Mouse (Mus musculus) heart, adult 2 months (tissue): ENCODE measurements around the gene Mthfd2. TPM values are rescaled to one million over a fixed set of nuclear protein-coding genes. Genes with fewer than 3 reads are reported as not detected.

ENCODE experiments used
- DNase-seq, 2 experiments: peaks; one replicate each; pipeline ENCODE4 v3.0.0; 2021
- H3K27ac ChIP-seq: fragments of 200-600 bp; 2 replicates; pipeline ENCODE4 v1.8.1; 2022
- H3K27me3 ChIP-seq: fragments of 200-500 bp; 2 replicates; pipeline ENCODE4 v1.6.1; 2012; ENCODE audit warnings: mild to moderate bottlenecking, low read length, inconsistent platforms, mixed read lengths; ENCODE audit not compliant: control insufficient read depth, insufficient read depth
- H3K36me3 ChIP-seq: fragments of 200-500 bp; 2 replicates; pipeline ENCODE4 v1.6.1; 2012; ENCODE audit warnings: low read length, inconsistent platforms; ENCODE audit not compliant: control insufficient read depth, insufficient read depth
- H3K4me1 ChIP-seq: fragments of 200-500 bp; 2 replicates; pipeline ENCODE4 v1.6.1; 2011; ENCODE audit warnings: low read length; ENCODE audit not compliant: control insufficient read depth, insufficient read depth
- H3K4me3 ChIP-seq: fragments of 200-600 bp; 2 replicates; pipeline ENCODE4 v1.8.1; 2022
- H3K79me2 ChIP-seq: fragments of 200-500 bp; replicated peaks from 2 replicates; pipeline ENCODE4 v1.6.1; 2012; ENCODE audit warnings: mild to moderate bottlenecking, inconsistent platforms, low read length, moderate library complexity, mixed read lengths; ENCODE audit not compliant: control insufficient read depth, insufficient read depth
- H3K9ac ChIP-seq: fragments of 200-500 bp; 2 replicates; pipeline ENCODE4 v1.6.1; 2012; ENCODE audit warnings: low read depth, mild to moderate bottlenecking, control low read depth, inconsistent platforms, low read length, mixed read lengths
- CTCF ChIP-seq: fragments of 200-600 bp; IDR thresholded peaks from 2 replicates; pipeline ENCODE4 v1.8.1; 2022; ENCODE audit warnings: antibody characterized with exemption, mild to moderate bottlenecking, moderate library complexity
- EP300 ChIP-seq: fragments of 200-500 bp; IDR thresholded peaks from 2 replicates; pipeline ENCODE4 v1.6.1; 2011; ENCODE audit warnings: low read depth, low read length, control low read depth; ENCODE audit not compliant: insufficient read depth
- POLR2A ChIP-seq: fragments of 200-500 bp; IDR thresholded peaks from 2 replicates; pipeline ENCODE4 v1.6.1; 2011; ENCODE audit warnings: mild to moderate bottlenecking, low read depth, low read length, control low read depth; ENCODE audit not compliant: insufficient read depth
- WGBS: fragments of 180-500 bp; shearing (Covaris S2); methylation state at CpG from one replicate; pipeline ENCODE4 v1.1.7; 2018; 5-methylcytosine and 5-hydroxymethylcytosine counted together
- intact Hi-C: fragments of 180-260 bp; cut with DNase I; formaldehyde crosslinking; loops from one replicate; pipeline ENCODE4 v1.15.1; 2025
- polyA plus RNA-seq: library from polyadenylated mRNA; depleted of rRNA; stranded (reverse); fragments of >200 nt; gene quantifications from 2 replicates; pipeline ENCODE4 v1.2.3, GENCODE M21; 2012; rRNA removed
- total RNA-seq, 2 experiments: library from RNA; stranded (reverse); gene quantifications; 2 replicates each; pipeline ENCODE4 v1.2.3; 2021

The Mthfd2 gene
- total and polyA plus RNA-seq, 3 experiments, result 2.5 to 2.8 (median 2.8) TPM

DNA sequence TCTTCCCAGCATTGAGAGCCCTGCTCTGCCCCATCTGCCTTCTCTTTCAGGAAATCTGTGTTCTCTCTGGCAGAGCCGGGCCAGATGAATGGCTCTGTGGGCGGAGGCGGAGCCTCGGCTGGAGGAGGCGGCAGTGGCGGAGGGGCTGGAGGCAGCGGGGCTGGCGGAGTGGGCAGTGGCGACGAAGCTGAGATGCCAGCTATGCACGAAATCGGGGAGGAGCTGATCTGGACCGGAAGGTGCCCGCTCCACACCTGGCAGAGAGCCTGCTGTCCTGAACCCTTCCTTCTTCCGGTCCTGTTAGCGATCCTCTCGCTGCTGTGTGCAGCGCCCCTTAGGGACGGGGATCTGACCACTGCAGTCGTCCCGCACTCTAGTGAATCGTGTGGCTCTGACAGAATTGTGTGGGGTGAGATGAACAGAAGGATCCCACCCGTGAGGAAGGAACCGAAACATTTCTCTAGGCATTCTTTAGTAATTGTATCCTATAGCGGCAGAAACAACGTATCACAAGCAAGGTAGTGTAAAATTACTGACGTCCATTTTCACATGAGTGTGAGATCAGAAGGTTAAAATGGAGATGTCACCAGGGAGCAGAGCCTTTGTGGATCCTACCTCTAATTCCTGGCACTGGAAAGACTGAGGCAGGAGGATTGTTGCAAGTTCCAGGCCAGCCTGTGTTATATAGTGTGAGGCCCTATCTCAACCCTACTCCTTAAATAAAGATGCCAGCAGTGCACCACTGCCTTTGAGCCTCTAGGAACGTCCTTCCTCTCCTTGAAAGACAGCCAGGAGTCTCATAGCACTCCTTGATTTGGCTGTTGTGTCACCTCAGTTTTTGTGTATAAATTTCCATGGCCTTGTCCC, 57.3 kb downstream of the Mthfd2 start:
- Histone ChIP-seq H3K27ac (peak overlapping the region; percentile 67), H3K4me1 (peaks cover 2% of the 10 kb centered on the region), H3K79me2 (no peaks in the 10 kb centered on the region), H3K36me3 (no peaks in the 10 kb centered on the region), H3K9ac (peak overlapping the region; percentile 58), H3K4me3 (peak overlapping the region; percentile 62), H3K27me3 (no peaks in the 10 kb centered on the region)
- 3% methylated on average over 28 of the region's 28 CpGs for WGBS
- intact Hi-C loops, result loop anchor here (5.0 to 10.0 kb wide), 2 partner anchors 164 to 271 kb away; partner anchors contain the start of genes Ccdc142, Gm42688 and Mrpl53
- 0 out of 2 replicates have a peak, but pooled peaks have one; percentile 43 for TF ChIP-seq EP300
- TF ChIP-seq CTCF, result peak; percentile 79
- no peak; the same call in none of the 2 replicates for TF ChIP-seq POLR2A
- DNase-seq, result peak; percentile 84 to 89

DNA sequence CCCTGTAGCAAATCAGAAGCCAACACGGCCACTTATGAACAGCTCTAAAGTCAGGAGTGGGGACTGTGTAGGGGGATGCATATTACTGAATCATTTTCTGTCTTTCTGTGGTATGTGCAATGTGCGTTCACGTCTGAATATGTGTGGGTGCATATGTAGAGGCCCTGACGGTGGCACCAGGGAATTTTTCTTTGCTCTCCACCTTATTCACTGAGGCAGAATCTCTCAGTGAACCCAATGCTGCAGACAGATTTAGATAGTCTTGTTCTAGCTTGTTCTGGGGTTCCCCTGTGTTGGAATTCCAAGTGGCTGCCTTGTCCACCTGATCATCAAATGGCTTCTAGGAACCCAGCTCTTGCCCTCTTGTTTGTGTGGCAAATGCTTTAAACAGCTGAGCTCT, 58.1 kb downstream of the Mthfd2 start:
- Histone ChIP-seq H3K9ac (no peak overlapping the region), H3K4me1 (peaks cover 2% of the 10 kb centered on the region), H3K79me2 (no peaks in the 10 kb centered on the region), H3K36me3 (no peaks in the 10 kb centered on the region), H3K27ac (no peak overlapping the region; the same call in 1 of the 2 replicates), H3K4me3 (no peak overlapping the region), H3K27me3 (no peaks in the 10 kb centered on the region)
- intact Hi-C loops, result loop anchor here (2.0 to 10.0 kb wide), 3 partner anchors 53 to 270 kb away; partner anchors contain the start of genes Ccdc142, Gm42688 and Mrpl53
- TF ChIP-seq POLR2A, result no peak
- no peak for TF ChIP-seq EP300
- no peak for TF ChIP-seq CTCF
- DNase-seq, result no peak
- WGBS, result 54% methylated on average over 4 of the region's 4 CpGs

DNA sequence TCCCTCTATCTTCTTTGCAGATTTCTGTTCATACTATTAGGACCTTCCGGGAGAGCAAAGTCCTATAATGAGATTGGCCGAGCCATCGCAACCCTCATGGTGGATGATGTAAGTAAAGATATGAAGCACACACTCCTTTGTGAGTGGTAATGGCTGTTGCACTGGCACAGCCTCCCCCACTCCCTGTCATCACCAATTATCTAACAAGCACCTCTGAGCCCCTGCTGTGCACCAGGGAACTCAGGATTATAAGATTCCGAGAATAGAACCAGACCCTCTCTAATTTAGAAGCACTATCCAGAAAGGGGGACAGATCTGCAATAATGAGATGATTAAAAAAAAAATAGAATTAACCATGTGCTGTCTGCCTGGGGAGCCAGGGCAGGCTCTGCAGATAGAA, 60.1 kb downstream of the Mthfd2 start:
- 78% methylated on average over 4 of the region's 4 CpGs for WGBS

DNA sequence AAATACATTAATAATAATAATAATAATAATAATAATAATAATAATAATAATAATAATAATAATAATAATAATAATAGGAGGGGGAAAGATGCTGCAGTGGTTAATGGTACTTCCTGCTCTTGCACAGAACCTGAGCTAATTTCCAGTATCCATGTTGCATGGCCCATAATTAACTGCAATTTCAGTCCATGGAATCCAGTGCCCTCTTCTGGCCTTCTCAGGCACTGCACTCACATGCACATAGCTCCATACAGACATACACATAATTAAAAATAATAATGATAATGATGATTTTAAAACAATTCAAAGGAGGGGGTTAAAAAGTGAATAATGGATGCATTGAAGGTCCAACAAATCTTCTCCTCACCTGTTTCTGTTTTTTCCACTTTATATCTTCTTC, 60.5 kb downstream of the Mthfd2 start:
- intact Hi-C loops, result loop anchor here (5.0 to 10.0 kb wide), 2 partner anchors 160 to 268 kb away; partner anchors contain the start of genes Ccdc142, Gm42688 and Mrpl53
- Histone ChIP-seq H3K79me2 (no peaks in the 10 kb centered on the region), H3K9ac (no peak overlapping the region), H3K27ac (no peak overlapping the region), H3K4me1 (peaks cover 2% of the 10 kb centered on the region), H3K36me3 (no peaks in the 10 kb centered on the region), H3K4me3 (no peak overlapping the region), H3K27me3 (no peaks in the 10 kb centered on the region)
- DNase-seq, result no peak
- no peak for TF ChIP-seq POLR2A
- no peak for TF ChIP-seq EP300
- peak; percentile 42; the same call in 1 of the 2 replicates for TF ChIP-seq CTCF

More for the DNA sequence above, 60.1 kb downstream of the Mthfd2 start:
- Histone ChIP-seq H3K27me3 (no peaks in the 10 kb centered on the region), H3K79me2 (no peaks in the 10 kb centered on the region), H3K9ac (no peak overlapping the region), H3K27ac (no peak overlapping the region), H3K36me3 (no peaks in the 10 kb centered on the region), H3K4me3 (no peak overlapping the region), H3K4me1 (peaks cover 2% of the 10 kb centered on the region)
- DNase-seq, result no peak
- TF ChIP-seq EP300 (no peak), CTCF (no peak), POLR2A (no peak)
- intact Hi-C loops, result loop anchor here (2.0 to 10.0 kb wide), 3 partner anchors 51 to 268 kb away; partner anchors contain the start of genes Ccdc142, Gm42688 and Mrpl53

DNA sequence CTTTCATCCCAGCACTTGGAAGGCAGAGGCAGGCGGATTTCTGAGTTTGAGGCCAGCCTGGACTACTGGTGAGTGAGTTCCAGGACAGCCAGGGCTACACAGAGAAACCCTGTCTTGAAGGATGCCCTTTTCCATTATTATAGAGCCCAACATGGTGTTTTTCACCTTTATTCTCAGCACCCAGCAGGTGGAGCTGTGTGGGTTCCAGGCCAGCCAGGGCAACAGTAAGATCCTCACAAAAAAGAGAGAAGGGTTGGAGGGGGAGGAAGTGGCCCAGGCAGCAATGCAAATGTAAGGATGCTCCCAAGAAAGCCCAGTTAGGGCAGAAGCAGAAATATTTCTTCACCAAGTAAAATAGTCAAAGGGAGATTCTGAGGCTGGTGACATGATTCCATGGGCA, 61.2 kb downstream of the Mthfd2 start:
- Histone ChIP-seq H3K4me1 (peaks cover 2% of the 10 kb centered on the region), H3K79me2 (no peaks in the 10 kb centered on the region), H3K27me3 (no peaks in the 10 kb centered on the region), H3K36me3 (no peaks in the 10 kb centered on the region), H3K4me3 (no peak overlapping the region), H3K9ac (no peak overlapping the region), H3K27ac (no peak overlapping the region)
- no peak for DNase-seq
- intact Hi-C loops, result loop anchor here (10.0 kb wide), 1 partner anchor 160 kb away; the partner anchor contains the start of genes Ccdc142, Gm42688 and Mrpl53
- WGBS, result 74% methylated on average over 1 of the region's 1 CpGs
- TF ChIP-seq CTCF, result no peak
- no peak for TF ChIP-seq EP300
- TF ChIP-seq POLR2A, result no peak

Other genes with a start within 250 kb of the Mthfd2 start
- gene Pcgf1, start 248.0 kb downstream of the Mthfd2 start, total RNA-seq, result 1 to 10 TPM; 7.7 to 8.0 TPM
- 11.5 and 15.5 TPM in 2 replicates for gene Pcgf1, start 248.0 kb downstream of the Mthfd2 start, polyA plus RNA-seq
- gene Lbx2, start 239.5 kb downstream of the Mthfd2 start, total RNA-seq, result 1 to 10 TPM in 1 of 2 experiments, under 1 TPM in 1; 0.84 to 1.5 TPM
- gene Lbx2, start 239.5 kb downstream of the Mthfd2 start, polyA plus RNA-seq, result 1.5 and 2.2 TPM in 2 replicates
- gene Ccdc142, start 224.3 kb downstream of the Mthfd2 start, total RNA-seq, result 1 to 10 TPM; 2.0 to 2.5 TPM
- 1.7 and 2.4 TPM in 2 replicates for gene Ccdc142, start 224.3 kb downstream of the Mthfd2 start, polyA plus RNA-seq
- gene Gm42688, start 224.3 kb downstream of the Mthfd2 start, total RNA-seq, result under 1 TPM; 0.80 to 0.94 TPM
- gene Gm42688, start 224.3 kb downstream of the Mthfd2 start, polyA plus RNA-seq, result 1.6 TPM in 2 replicates
- gene Mrpl53, start 216.9 kb downstream of the Mthfd2 start, total RNA-seq, result 100 to 1,000 TPM; 113 to 131 TPM
- gene Mrpl53, start 216.9 kb downstream of the Mthfd2 start, polyA plus RNA-seq, result 91.3 and 129 TPM in 2 replicates
- gene Mogs, start 210.4 kb downstream of the Mthfd2 start, total RNA-seq, result 1 to 10 TPM; 7.2 to 9.9 TPM
- gene Mogs, start 210.4 kb downstream of the Mthfd2 start, polyA plus RNA-seq, result 13.9 and 15.8 TPM in 2 replicates
- 10 to 100 TPM; 70.4 to 74.6 TPM for gene Wbp1, start 204.3 kb downstream of the Mthfd2 start, total RNA-seq
- gene Wbp1, start 204.3 kb downstream of the Mthfd2 start, polyA plus RNA-seq, result 152 TPM in 2 replicates
- 10 to 100 TPM; 13.1 to 15.1 TPM for gene Ino80b, start 200.5 kb downstream of the Mthfd2 start, total RNA-seq
- gene Ino80b, start 200.5 kb downstream of the Mthfd2 start, polyA plus RNA-seq, result 5.5 and 9.5 TPM in 2 replicates
- gene Rtkn, start 190.4 kb downstream of the Mthfd2 start, total RNA-seq, result 1 to 10 TPM; 5.2 to 6.7 TPM
- 18.6 and 27.7 TPM in 2 replicates for gene Rtkn, start 190.4 kb downstream of the Mthfd2 start, polyA plus RNA-seq
- gene Wdr54, start 169.5 kb downstream of the Mthfd2 start, total RNA-seq, result 1 to 10 TPM in 1 of 2 experiments, under 1 TPM in 1; 0.89 to 1.3 TPM
- 2.1 and 2.7 TPM in 2 replicates for gene Wdr54, start 169.5 kb downstream of the Mthfd2 start, polyA plus RNA-seq
- under 1 TPM; 0.10 to 0.25 TPM for gene 1700003E16Rik, start 169.5 kb downstream of the Mthfd2 start, total RNA-seq
- 0.53 and 0.57 TPM in 2 replicates for gene 1700003E16Rik, start 169.5 kb downstream of the Mthfd2 start, polyA plus RNA-seq
- 100 to 1,000 TPM; 125 to 141 TPM for gene Dctn1, start 160.0 kb downstream of the Mthfd2 start, total RNA-seq
- gene Dctn1, start 160.0 kb downstream of the Mthfd2 start, polyA plus RNA-seq, result 84.2 and 89.1 TPM in 2 replicates
- not detected for gene Slc4a5, start 106.1 kb downstream of the Mthfd2 start, total RNA-seq
- 0.61 TPM in 1 of 2 replicates, not detected in the other for gene Slc4a5, start 106.1 kb downstream of the Mthfd2 start, polyA plus RNA-seq
- gene Mob1a, start 108 bp upstream of the Mthfd2 start, total RNA-seq, result 10 to 100 TPM; 22.3 to 22.6 TPM
- 12.4 and 22.7 TPM in 2 replicates for gene Mob1a, start 108 bp upstream of the Mthfd2 start, polyA plus RNA-seq
- gene Bola3, start 23.2 kb upstream of the Mthfd2 start, total RNA-seq, result 100 to 1,000 TPM; 396 to 406 TPM
- 91.1 and 159 TPM in 2 replicates for gene Bola3, start 23.2 kb upstream of the Mthfd2 start, polyA plus RNA-seq
- 10 to 100 TPM; 13.7 to 23.6 TPM for gene Tet3, start 133.2 kb upstream of the Mthfd2 start, total RNA-seq
- 6.2 and 7.6 TPM in 2 replicates for gene Tet3, start 133.2 kb upstream of the Mthfd2 start, polyA plus RNA-seq
- 10 to 100 TPM; 32.4 to 33.7 TPM for gene Dguok, start 181.1 kb upstream of the Mthfd2 start, total RNA-seq
- gene Dguok, start 181.1 kb upstream of the Mthfd2 start, polyA plus RNA-seq, result 48.1 and 67.3 TPM in 2 replicates
- 1 to 10 TPM in 1 of 2 experiments, under 1 TPM in 1; 0.93 to 2.3 TPM for gene Actg2, start 210.4 kb upstream of the Mthfd2 start, total RNA-seq
- gene Actg2, start 210.4 kb upstream of the Mthfd2 start, polyA plus RNA-seq, result 13.3 and 23.8 TPM in 2 replicates
- 10 to 100 TPM; 11.9 to 12.9 TPM for gene Stambp, start 246.8 kb upstream of the Mthfd2 start, total RNA-seq
- 10.1 and 17.6 TPM in 2 replicates for gene Stambp, start 246.8 kb upstream of the Mthfd2 start, polyA plus RNA-seq